Mouse (Mus musculus): ENCODE results near the gene Dhdds. TPM values are rescaled to one million over a fixed set of nuclear protein-coding genes. Genes with fewer than 3 reads are reported as not detected.

Gene Dhdds
- 30.1 and 30.5 TPM in 2 replicates for polyA plus RNA-seq (2012; rRNA removed)

- WGBS = 1% methylated on average over 49 of the region's 49 CpGs
- peak; percentile 93 for DNase-seq (ENCODE audit: low read depth, low spot score)
These were observed at the start of gene Dhdds for GRCm38 (mm10) chr4:134000466-134001438. Dhdds (minus strand) TSS chr4:134000918.

- WGBS = 61% methylated on average over 5 of the region's 5 CpGs
- no peak for DNase-seq (ENCODE audit: low read depth, low spot score)
These were observed 46.9 kb upstream of the Dhdds start for GRCm38 (mm10) chr4:134047648-134048047.

- no peak for DNase-seq (ENCODE audit: low read depth, low spot score)
- 49% methylated on average over 2 of the region's 2 CpGs for WGBS
These were observed 42.3 kb upstream of the Dhdds start for GRCm38 (mm10) chr4:134043041-134043440.

- no peak for DNase-seq (ENCODE audit: low read depth, low spot score)
These were observed 40.8 kb upstream of the Dhdds start for GRCm38 (mm10) chr4:134041317-134042123.

GRCm38 (mm10) chr4:134035953-134036352 lies 35.2 kb upstream of the Dhdds start:
- DNase-seq (ENCODE audit: low read depth, low spot score) = peak; percentile 48
- WGBS = 5% methylated on average over 16 of the region's 16 CpGs

More at GRCm38 (mm10) chr4:134041317-134042123, 40.8 kb upstream of the Dhdds start:
- WGBS = 41% methylated on average over 9 of the region's 9 CpGs

GRCm38 (mm10) chr4:134025802-134026201 lies 25.1 kb upstream of the Dhdds start:
- WGBS = 65% methylated on average over 9 of the region's 9 CpGs
- DNase-seq (ENCODE audit: low read depth, low spot score) = no peak

- DNase-seq (ENCODE audit: low read depth, low spot score) = no peak
These were observed 19.9 kb upstream of the Dhdds start for GRCm38 (mm10) chr4:134020621-134021020.

GRCm38 (mm10) chr4:134019641-134020351 lies 19.1 kb upstream of the Dhdds start:
- WGBS = 3% methylated on average over 16 of the region's 16 CpGs
- no peak for DNase-seq (ENCODE audit: low read depth, low spot score)

More at GRCm38 (mm10) chr4:134020621-134021020, 19.9 kb upstream of the Dhdds start:
- 3% methylated on average over 11 of the region's 11 CpGs for WGBS

GRCm38 (mm10) chr4:134019210-134019609 lies 18.5 kb upstream of the Dhdds start:
- DNase-seq (ENCODE audit: low read depth, low spot score) = no peak
- 2% methylated on average over 9 of the region's 10 CpGs for WGBS

- 2% methylated on average over 9 of the region's 9 CpGs for WGBS
- no peak for DNase-seq (ENCODE audit: low read depth, low spot score)
These were observed 18.0 kb upstream of the Dhdds start, which contains the start of gene Lin28a for GRCm38 (mm10) chr4:134018779-134019145. Lin28a (minus strand) TSS chr4:134018841.

- DNase-seq (ENCODE audit: low read depth, low spot score) = no peak
- 2% methylated on average over 46 of the region's 46 CpGs for WGBS
These were observed 17.5 kb upstream of the Dhdds start for GRCm38 (mm10) chr4:134018038-134018778.

GRCm38 (mm10) chr4:134017201-134017865 lies 16.6 kb upstream of the Dhdds start:
- 5% methylated on average over 21 of the region's 21 CpGs for WGBS
- no peak for DNase-seq (ENCODE audit: low read depth, low spot score)

- DNase-seq (ENCODE audit: low read depth, low spot score) = no peak
- WGBS = 10% methylated on average over 8 of the region's 8 CpGs
These were observed 16.0 kb upstream of the Dhdds start for GRCm38 (mm10) chr4:134016767-134017166.

- DNase-seq (ENCODE audit: low read depth, low spot score) = no peak
- WGBS = 13% methylated on average over 7 of the region's 7 CpGs
These were observed 15.5 kb upstream of the Dhdds start for GRCm38 (mm10) chr4:134016208-134016607.

- no peak for DNase-seq (ENCODE audit: low read depth, low spot score)
- 47% methylated on average over 12 of the region's 12 CpGs for WGBS
These were observed 12.3 kb upstream of the Dhdds start for GRCm38 (mm10) chr4:134012858-134013528.

GRCm38 (mm10) chr4:134011450-134012414 lies 11.0 kb upstream of the Dhdds start:
- DNase-seq (ENCODE audit: low read depth, low spot score) = no peak
- 19% methylated on average over 16 of the region's 16 CpGs for WGBS

GRCm38 (mm10) chr4:134009709-134010108 lies 9.0 kb upstream of the Dhdds start:
- 21% methylated on average over 6 of the region's 6 CpGs for WGBS
- no peak for DNase-seq (ENCODE audit: low read depth, low spot score)

Data from large intestine, adult 2 months (tissue).